Mouse (Mus musculus) adrenal gland, adult 8-10 months (tissue): ENCODE data around the gene Itga8. TPM values are rescaled to one million over a fixed set of nuclear protein-coding genes. Genes with fewer than 3 reads are reported as not detected.

ENCODE experiments used
- DNase-seq: peaks from one replicate; pipeline ENCODE4 v3.0.0; 2022
- total RNA-seq, 4 experiments: library from RNA; stranded (reverse); gene quantifications; 2 replicates each; pipeline ENCODE4 v1.2.4; 2022

Itga8 gene
- total RNA-seq, 4 experiments from 2014 or later: 13.8 to 32.6 (median 24.8) TPM

DNA sequence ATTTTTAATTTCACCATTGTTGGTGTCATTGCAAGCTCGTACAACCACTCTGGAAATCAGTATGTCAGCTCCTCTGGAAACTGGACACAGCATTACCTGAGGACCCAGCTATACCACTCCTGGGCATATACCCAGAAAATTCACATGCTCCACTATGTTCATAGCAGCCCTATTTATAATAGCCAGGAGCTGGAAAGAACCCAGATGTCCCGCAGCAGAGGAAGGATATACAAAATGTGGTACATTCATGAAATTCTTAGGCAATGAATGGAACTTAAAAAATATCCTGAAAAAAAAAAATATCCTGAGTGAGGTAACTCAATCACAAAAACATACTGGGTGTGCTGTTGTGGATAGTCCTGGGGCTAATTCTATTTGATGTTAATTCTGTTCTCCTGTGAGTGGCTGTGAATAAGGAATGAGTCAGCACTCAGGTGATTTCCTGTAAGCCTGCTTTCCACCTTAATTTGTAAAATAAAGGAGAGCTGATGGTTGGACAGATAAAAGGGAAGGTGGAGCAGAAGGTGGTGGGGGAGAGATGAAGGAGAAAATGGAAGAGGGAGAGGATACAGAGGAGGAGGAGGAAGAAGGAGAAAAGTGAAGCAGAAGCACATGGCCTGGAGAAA lies 224.3 kb downstream of the Itga8 start:
- DNase-seq: no peak

DNA sequence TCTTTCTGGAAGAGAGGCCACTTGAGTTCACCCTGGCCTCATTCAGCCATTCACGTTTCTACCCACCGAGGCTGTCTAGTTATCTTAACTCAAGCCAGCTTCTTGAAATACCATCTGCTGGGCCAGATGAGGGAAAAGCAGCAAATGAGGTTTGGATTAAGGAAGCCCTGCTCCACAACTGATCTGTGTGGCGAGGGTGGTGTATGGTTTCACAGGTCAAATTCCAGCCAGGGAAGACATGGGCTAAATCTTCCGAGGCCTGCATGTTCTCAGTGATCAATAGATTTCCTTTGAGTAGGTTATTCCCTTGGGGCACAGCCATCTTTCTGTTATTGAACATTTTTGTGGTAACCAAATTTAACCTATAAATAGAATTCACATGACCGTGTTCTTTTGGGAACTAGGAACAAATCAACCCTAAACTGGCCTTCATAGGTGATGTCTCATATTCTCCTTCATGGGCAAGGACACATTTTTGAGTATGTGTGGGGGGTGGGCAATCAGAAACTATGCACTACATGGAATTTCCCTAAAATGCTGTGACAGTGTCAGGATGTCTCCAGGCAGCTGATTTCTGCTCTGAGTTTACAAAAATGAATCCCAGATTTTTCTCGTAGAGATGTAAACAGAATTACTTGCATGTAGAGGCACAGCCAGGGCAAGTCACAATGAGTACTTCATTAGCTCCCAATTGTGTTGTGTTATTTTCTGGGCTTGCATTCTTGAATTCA lies 235.9 kb downstream of the Itga8 start:
- no peak for DNase-seq

DNA sequence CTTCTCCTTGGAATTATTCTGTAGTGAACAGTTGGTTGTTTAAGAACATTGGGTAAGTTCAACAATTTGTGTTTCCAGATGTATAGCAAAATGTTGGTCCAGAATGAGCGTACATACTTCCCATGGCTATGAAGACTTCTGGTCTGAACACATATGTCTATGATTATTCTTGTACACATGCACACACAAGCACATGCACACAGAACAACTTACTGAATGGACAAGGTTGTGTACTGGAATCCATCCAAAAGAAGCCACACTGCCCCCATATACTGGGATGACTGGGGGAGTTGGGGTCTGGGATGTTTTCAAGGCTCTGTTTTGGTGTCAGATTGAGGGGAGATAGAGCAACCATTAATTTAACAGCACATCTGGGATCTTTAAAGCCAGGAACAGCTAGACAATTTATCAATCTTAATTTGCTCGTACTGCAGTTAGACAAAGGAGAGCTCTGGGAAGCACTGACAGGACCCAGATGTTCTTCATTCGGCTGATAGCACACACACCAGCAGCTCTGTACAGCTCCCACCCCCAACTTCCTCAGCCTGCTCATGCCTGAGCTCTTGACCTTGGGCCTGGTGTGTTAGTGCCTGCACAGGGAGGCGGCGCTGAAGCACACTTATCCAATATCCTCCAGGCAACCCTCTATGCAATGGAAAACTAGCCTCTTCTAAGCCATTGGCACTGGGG lies 241.5 kb downstream of the Itga8 start:
- no peak for DNase-seq

Other genes starting within 250 kb of the Itga8 start
- 10 to 100 TPM; 42.5 to 50.1 (median 46.7) TPM for gene Mindy3, start 117.5 kb upstream of the Itga8 start, total RNA-seq